Mouse (Mus musculus): ENCODE data around the gene Spata21. TPM values are rescaled to one million over a fixed set of nuclear protein-coding genes. Genes with fewer than 3 reads are reported as not detected.
"Not testable (repeated sequence)": the region's sequence is repeated elsewhere in the genome, so short reads cannot be mapped to it uniquely, and the experiment has no call there.

The Spata21 gene
- total RNA-seq, 2 experiments from 2014 or later = not detected

DNA sequence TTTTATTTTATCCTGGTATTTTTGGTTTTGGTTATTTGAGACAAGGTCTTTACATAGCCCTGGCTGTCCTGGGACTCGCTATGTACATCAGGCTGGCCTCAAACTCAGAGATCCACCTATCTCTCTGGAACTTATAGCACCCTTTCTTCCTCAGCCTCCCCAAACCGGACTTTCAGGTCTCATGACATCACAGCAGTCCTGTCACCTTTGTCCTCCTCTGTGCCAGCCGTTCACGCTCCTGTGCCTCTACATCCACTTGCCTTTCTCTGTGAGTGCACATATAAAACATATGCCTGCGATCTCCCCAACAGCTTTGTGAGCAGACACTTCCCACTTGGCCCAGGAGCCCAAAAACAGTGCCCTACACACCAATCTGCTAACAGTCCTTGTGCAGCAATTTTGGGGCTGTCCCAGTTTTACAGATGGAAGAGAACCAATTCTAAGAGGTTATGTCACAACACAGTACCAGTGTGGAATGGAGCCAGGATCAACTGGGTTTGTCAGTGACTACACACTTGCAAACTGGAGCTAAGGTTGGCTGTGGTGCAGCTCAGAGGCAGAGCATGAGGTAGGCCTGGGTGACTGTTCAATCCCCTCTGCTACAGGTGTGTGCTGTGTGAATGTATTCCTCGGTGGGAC is 42.7 kb downstream of the Spata21 start:
- DNase-seq = no peak

DNA sequence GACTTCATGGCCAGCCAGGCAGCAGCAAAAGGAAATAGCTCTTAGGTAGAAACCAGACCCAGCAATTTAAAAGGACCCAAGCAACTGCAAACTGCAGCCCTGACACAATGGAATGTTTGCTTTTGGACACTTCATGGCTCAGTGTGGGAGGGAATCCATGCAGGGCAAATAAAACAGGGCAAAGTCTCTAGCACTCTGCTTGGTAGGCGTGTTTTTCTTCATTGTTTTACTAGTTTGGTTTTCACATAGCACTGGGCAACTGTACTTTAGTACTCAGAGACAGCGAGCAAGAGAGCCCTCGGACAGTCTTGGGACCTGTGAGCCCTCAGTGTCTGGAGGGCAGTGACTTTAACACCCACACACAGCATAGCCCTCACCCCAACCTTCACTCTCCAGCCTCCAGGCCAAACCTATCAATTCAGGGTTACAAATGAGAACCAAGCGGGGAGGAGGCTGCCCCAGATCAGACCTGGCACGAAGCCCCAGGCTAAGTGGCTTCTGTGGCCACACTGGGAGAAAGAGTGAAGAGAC is 43.5 kb downstream of the Spata21 start:
- no peak for DNase-seq

- no peak for DNase-seq
These were observed 44.1 kb downstream of the Spata21 start for GRCm38 (mm10) chr4:141132191-141132590.

DNA sequence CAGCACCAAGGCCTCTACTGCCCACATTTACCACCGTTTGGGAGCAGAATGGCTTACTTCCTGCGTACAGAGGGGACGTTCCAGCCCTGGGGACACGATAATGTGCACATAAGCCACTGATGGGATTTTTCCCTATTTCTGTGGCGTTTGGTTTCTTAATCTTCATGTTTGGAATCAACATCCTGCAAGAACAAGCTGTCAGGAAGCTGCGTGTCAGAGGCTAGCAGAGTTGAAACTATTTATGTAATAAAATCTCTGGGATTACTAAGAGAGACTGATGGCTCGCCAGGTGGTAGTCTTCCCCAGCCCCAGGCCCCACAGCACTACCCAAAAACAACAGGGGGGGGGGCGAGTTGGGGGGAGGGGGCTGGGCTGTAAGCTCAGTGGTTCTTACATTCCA is 45.1 kb downstream of the Spata21 start:
- DNase-seq = no peak

DNA sequence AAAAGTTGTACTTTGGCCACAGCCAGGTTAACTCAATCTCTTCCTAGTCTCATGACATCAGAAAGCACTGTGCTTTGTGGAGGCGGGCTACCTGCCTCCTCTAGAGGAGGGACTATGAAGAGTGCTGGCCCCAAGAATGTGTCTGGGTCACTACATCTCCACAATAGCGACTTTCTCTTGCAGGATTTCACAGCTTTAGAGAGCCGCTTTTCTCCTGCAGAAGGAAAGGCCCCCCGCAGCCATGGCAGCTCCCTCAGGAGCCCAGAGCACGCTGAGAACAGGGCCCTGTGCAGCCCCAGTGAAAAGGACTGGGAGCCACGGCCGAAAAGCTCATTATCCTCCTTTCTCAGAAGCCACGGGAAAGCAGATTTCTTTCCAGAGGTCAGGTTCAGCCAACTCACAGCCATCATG is 45.9 kb downstream of the Spata21 start:
- DNase-seq = no peak

DNA sequence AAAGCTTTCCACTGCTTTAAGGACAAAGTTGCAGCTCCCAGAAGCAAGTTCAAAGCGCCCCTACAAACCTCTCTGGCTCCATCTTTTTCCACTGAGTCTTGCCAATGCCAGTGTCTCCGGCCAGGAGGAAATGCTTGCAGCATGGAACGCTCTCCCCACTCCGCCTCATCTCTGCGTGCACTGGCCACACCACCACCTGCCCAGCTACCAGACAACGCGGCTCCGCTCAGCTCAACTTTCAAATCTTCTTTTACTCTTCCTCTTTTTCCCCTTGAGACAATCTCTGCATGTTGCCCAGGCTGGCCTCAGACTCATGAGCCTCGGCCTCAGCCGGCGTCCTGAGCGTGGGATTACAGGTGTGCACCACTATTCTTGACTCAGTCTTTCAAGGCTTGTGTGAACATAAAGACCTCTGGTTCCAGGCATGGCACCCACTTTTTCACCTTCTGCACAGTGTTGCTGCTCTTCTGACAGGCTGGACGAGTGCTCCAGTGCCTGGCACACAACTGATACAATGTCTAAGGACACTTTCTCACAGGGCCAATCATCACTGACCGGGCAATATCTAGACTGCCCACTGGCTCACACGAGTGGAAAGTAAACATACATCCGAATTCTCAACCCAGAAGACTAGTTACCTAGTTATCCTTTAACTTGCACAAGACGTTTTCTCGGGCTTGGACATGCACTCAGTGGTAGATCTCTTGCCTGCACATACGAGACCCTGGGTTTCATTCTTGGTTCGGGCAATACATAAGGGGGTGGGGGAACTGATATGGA is 46.8 kb downstream of the Spata21 start:
- DNase-seq = peak; percentile 34

GRCm38 (mm10) chr4:141136126-141136525 is 48.0 kb downstream of the Spata21 start:
- DNase-seq = no peak

GRCm38 (mm10) chr4:141137740-141138139 is 49.6 kb downstream of the Spata21 start:
- not testable (repeated sequence) for DNase-seq

DNA sequence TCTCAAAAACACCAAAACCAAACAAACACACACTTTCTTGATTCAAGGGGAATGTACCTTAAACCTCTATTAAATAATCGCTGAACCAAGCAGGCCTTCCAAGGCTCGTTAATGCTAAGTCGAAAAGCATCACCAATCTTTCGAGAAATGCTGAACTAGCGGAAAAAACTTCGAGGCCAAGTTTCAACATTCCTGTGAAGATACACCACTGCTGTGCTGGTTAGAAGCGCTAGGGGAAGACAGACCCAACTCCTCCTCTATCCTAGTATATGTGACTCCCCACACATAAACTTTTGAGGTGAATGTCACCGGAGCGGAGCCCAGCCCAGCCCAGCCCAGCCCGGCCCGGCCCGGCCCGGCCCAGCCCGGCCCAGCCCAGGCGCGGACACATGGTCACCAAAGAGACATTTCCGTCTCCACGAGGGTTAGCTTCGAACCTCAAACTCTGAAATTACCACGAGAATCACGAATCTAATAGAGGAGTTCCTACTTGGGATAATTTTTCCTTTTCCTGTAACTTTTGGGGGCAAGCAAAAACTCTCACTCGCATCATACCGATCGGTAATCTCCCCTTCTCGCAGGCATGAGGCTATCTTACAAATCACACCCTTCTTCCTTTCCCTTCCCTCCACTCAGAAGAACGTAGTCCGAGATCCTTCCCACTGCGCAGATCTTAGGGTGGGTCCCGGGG is 50.4 kb downstream of the Spata21 start:
- no peak for DNase-seq

DNA sequence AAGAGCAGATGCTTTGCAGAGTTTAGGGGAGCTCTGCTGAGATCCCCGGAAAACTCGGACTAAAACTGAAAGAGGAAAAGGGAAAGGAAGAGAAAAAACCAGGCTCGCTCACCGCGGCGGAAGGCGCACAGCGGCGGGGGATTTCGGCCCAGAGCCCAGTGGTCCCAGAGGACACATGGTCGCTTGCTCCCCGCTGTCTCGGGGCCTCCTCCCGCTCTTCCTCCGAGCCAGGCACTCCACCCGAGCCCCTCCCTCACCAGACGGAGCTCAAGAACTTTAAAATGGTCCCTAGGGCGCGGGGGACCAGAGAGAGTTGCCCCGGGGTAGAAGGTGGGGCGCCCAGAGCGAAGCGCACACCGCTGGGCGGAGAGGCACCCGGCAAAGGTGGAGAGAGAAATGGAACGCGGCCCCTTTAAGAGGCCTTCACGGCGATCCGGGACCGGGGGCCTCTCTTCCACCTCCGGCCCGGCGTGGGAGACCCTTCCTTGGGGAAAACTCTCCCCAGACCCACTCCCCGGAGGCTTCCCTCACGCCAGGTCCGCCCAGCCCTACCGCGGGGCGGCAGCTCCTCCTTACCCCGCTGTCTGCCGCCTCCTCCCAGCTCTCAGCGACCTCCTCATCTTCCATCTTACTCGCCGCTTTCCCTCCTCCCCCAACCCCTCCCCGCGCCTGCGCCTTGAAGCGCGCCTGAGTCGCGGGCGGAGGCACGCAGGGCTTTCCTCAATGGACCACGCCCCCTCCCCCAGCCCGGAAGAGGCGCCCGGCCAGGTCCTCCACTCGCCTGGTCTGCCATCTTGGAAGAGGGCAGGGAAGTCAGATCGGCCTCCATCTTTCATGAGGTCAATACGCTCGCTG is 51.2 kb downstream of the Spata21 start, which contains the start of gene Szrd1:
Gene Szrd1 (minus strand): TSS at position 660 of the 855 bp plus-strand sequence.
- peak; percentile 99 for DNase-seq

GRCm38 (mm10) chr4:141140354-141140753 is 52.2 kb downstream of the Spata21 start:
- not testable (repeated sequence) for DNase-seq

DNA sequence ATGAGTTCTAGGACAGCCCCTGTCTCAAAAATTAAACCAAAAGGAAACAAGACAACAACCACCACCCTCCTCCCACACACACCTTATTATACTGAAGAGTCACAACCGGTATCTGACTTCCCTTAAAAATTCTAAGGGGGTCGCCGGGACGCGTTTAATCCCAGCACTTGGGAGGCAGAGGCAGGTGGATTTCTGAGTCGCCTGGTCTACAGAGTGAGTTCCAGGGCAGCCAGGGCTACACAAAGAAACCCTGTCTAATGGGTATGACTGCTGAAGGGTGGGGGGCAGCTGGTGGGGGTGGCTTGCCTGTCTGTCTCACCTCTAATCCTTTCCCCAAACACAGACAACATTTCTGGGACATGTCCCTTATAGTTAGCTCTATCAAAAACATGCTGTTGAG is 52.8 kb downstream of the Spata21 start:
- DNase-seq = no peak

DNA sequence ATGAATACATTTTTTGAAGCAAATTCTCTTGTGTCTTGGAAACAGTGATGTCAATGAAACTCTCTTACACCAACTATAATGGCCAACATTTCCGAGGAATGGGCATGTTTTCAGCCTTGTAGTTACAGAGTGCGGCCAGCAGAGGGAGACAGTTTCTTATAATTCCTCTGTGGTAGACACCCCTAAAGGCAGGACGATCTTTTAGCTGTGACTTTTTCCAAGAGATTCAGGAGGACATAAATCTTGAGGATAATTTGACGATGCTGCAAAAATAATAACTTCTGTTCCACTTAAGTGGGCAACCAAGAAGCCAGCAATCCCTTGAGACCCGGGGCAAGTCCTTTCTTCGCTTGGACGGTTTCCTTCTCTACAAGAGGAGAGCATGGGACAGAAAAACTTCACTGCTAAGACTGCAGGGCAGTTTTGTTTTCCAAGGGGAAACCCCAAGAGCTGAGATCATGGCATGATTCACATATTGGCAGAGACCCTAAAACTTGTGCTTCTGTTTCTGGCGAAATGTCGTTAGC is 54.2 kb downstream of the Spata21 start:
- DNase-seq = peak; percentile 83

- DNase-seq = not testable (repeated sequence)
These were observed 57.0 kb downstream of the Spata21 start for GRCm38 (mm10) chr4:141145124-141145523.

DNA sequence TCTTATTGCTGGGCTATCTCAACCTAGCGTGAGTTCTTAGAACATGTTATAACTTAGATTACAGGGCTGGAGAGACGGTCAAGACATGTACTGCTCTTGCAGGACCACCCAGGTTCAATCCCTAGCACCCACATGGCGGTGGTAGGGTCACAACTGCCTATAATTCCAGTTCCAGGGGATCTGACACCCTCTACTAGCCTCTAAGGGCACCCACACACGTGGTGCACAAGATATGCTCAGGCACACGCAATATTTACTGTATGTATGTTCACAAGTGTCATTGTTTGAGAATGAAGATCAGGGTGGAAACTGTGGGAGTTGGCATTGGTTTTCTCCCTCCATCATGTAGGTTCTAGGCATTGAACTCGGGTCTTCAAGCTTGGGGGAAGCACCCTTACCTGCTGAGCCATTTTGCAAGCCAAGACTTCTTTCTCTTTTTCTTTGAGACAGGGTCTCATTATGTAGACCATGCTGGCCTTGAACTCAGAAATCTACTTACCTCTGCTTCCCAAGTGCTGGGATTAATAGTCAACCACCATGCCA is 58.4 kb downstream of the Spata21 start:
- no peak for DNase-seq

DNA sequence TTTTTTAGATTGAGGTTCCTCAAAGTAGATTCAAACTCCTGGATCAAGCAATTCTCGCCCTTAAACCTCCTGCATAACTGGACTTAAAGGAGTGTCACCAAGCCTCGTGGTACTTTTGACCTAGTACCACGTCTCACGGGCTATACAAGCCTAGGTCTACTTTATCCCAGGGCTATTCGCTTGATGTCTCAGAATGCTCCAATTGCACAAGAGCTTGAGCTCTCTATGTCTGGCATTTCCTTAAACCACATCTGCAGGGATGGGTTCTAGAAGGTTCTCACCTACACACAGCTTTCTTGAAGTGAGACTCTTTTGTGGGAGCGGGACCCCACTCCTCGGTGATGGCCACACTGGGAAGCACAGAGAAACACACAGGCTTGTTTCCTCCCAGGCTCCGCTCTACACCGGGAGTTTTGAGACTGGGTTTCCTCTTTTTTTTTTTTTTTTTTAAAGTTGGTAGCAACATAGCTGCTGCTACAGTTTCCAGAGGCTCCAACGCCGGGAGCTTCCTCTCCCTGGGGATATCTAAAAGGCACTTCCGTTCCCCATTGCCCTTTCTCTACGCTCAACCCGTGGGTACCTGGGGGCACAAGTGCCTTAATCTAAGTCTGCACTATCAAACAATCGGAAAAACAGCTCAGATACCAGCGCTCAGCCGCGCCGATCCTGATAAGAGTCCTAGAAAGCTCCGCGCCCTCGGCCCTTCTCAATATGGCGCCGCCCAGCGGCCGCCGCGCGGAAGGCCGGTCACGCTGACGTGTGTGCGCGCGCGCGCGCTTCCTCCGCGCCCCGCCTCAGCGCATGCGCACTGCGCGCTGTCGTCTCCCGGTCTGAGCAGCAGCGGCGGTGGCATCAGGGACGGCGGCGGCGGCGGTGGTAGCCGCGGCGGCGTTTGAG is 59.2 kb downstream of the Spata21 start, which contains the start of gene Fbxo42:
Gene Fbxo42 (plus strand): TSS at position 802 of the 897 bp plus-strand sequence.
- peak; percentile 96 for DNase-seq

GRCm38 (mm10) chr4:141148009-141148801 is 60.1 kb downstream of the Spata21 start:
- peak; percentile 46 for DNase-seq

DNA sequence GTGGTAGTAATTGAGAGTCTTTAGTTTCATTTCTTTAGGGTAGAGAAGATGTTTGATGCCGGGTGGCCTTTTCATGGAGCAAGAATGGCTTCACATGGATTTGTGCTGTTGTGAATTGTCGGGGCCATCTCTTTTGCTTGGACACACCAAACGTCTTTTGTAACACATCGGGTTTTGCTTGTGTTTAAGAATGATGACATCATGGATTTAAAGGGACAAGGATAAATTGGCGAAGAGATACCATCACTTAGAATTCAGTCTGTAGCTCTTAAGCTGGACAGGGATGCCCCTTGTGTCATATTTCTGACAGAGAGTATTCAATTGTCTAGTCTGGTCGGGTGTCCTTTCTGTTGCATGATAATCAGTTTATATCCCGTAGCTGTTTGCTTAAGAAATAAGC is 61.0 kb downstream of the Spata21 start:
- DNase-seq = no peak

DNA sequence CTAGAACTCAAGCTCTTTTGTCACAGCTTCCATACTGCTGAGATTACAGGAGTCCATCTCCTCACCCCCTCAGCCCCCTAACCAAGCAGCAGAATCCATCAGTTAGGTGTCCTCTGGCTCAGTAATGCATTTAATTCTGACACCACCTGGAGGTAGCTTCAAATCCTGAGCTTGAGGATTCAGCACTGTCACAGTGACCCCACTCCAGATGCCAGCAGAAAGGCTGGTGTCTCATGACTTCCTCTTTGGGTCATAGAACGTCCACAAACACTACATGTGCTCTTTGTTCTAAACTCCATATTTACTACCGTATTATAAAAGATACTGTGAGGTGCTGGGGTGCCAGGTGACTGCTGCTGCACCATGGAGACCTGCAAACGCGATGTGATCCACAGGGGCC is 69.4 kb downstream of the Spata21 start:
- no peak for DNase-seq
